ENCODE assay signal across 8 mouse cellular contexts in genomic region chr6:72955517-72956198, GRCm38 (mm10). TPM values are rescaled to one million over a fixed set of nuclear protein-coding genes. Genes with fewer than 3 reads are reported as not detected.
DNase-seq lines count a peak whose midpoint lies in the region; ATAC-seq and TF ChIP-seq lines count a peak whose summit lies in the region.

No protein-coding gene starts in this region.

- no peak for TF ChIP-seq POLR2A in kidney, adult 2 months (IDR thresholded peaks at IDR 0.05; ENCODE audit: low read depth, low read length)

- no peak for DNase-seq in kidney, adult 2 months
- DNase-seq in T-cell, adult 2 months (ENCODE audit: low spot score), result peak; percentile 44
- DNase-seq in liver, embryonic 14.5 days (ENCODE audit: low read depth in 3 of 3, low spot score in 3 of 3), result no peak
- DNase-seq in right cerebral cortex, adult 18-20 months, result no peak

- peaks cover 16% of the 10 kb centered on the region; the same call in 1 of the 2 replicates for H3K4me1 ChIP-seq in kidney, embryonic 14.5 days (ENCODE audit: control insufficient read depth, insufficient read depth, low read length)
- H3K4me1 ChIP-seq in kidney, adult 2 months (ENCODE audit: control insufficient read depth, insufficient read depth, low read length), result no peaks in the 10 kb centered on the region
- H3K4me1 ChIP-seq in forebrain, embryonic 16.5 days (replicated peaks; ENCODE audit: control insufficient read depth, insufficient read depth, low read length), result peaks cover 21% of the 10 kb centered on the region
- H3K4me1 ChIP-seq in liver, embryonic 14.5 days (replicated peaks; ENCODE audit: control insufficient read depth in 2 of 2, insufficient read depth in 2 of 2, low read length in 1 of 2), result peaks cover 0 to 19% of the 10 kb centered on the region in 2 experiments; a peak in 3 of 4 replicates
- H3K4me1 ChIP-seq in stomach, embryonic 15.5 days, result peaks cover 13% of the 10 kb centered on the region

- no peak for TF ChIP-seq EP300 in liver, embryonic 14.5 days (IDR thresholded peaks at IDR 0.05; ENCODE audit: low read depth)

- no peaks in the 10 kb centered on the region for H3K27me3 ChIP-seq in kidney, embryonic 14.5 days (ENCODE audit: control insufficient read depth, insufficient read depth, low read length)
- no peaks in the 10 kb centered on the region for H3K27me3 ChIP-seq in kidney, adult 2 months (replicated peaks; ENCODE audit: control insufficient read depth, insufficient read depth, low read length)
- no peaks in the 10 kb centered on the region for H3K27me3 ChIP-seq in forebrain, embryonic 16.5 days (replicated peaks; ENCODE audit: control insufficient read depth, insufficient read depth, low read length)
- peaks cover 4% of the 10 kb centered on the region for H3K27me3 ChIP-seq in liver, embryonic 14.5 days (ENCODE audit: control insufficient read depth, insufficient read depth, low read length)
- H3K27me3 ChIP-seq in stomach, embryonic 15.5 days (replicated peaks), result no peaks in the 10 kb centered on the region

- no peaks in the 10 kb centered on the region for H3K36me3 ChIP-seq in kidney, embryonic 14.5 days (ENCODE audit: control insufficient read depth, insufficient read depth, low read length)
- no peaks in the 10 kb centered on the region for H3K36me3 ChIP-seq in kidney, adult 2 months (ENCODE audit: control insufficient read depth, insufficient read depth, low read length)
- no peaks in the 10 kb centered on the region for H3K36me3 ChIP-seq in forebrain, embryonic 16.5 days (ENCODE audit: control insufficient read depth, insufficient read depth)
- no peaks in the 10 kb centered on the region for H3K36me3 ChIP-seq in liver, embryonic 14.5 days (replicated peaks; ENCODE audit: control insufficient read depth, insufficient read depth, low read depth)
- 0 out of 2 replicates have a peak, but pooled peaks cover 2% of the 10 kb centered on the region for H3K36me3 ChIP-seq in stomach, embryonic 15.5 days

- H3K9me3 ChIP-seq in kidney, embryonic 14.5 days (ENCODE audit: control insufficient read depth, low read length), result no peaks in the 10 kb centered on the region
- H3K9me3 ChIP-seq in forebrain, embryonic 16.5 days (ENCODE audit: control insufficient read depth, low read length), result no peaks in the 10 kb centered on the region
- no peaks in the 10 kb centered on the region for H3K9me3 ChIP-seq in liver, embryonic 14.5 days (ENCODE audit: control insufficient read depth, low read length)
- H3K9me3 ChIP-seq in stomach, embryonic 15.5 days, result no peaks in the 10 kb centered on the region

- peak overlapping the region; percentile 81; the same call in 1 of the 2 replicates for H3K4me3 ChIP-seq in kidney, embryonic 14.5 days (ENCODE audit: low read length)
- no peak overlapping the region for H3K4me3 ChIP-seq in kidney, adult 2 months (ENCODE audit: insufficient read depth, low read depth, low read length)
- H3K4me3 ChIP-seq in forebrain, embryonic 16.5 days (replicated peaks; ENCODE audit: low read length), result peak overlapping the region; percentile 99
- H3K4me3 ChIP-seq in liver, embryonic 14.5 days (ENCODE audit: insufficient read depth in 1 of 2, low read depth in 2 of 2, low read length in 2 of 2), result no peak overlapping the region
- H3K4me3 ChIP-seq in stomach, embryonic 15.5 days (replicated peaks), result no peak overlapping the region

- H3K9ac ChIP-seq in kidney, embryonic 14.5 days (ENCODE audit: low read depth, low read length), result no peak overlapping the region
- peak overlapping the region; percentile 100 for H3K9ac ChIP-seq in forebrain, embryonic 16.5 days (replicated peaks; ENCODE audit: low read depth, low read length)
- H3K9ac ChIP-seq in liver, embryonic 14.5 days (replicated peaks), result no peak overlapping the region
- H3K9ac ChIP-seq in stomach, embryonic 15.5 days, result no peak overlapping the region

- H3K27ac ChIP-seq in kidney, embryonic 14.5 days (ENCODE audit: low read depth, low read length), result peak overlapping the region; percentile 14; the same call in 1 of the 2 replicates
- H3K27ac ChIP-seq in kidney, adult 2 months (ENCODE audit: insufficient read depth, low read depth, low read length), result no peak overlapping the region
- H3K27ac ChIP-seq in forebrain, embryonic 16.5 days (ENCODE audit: low read length), result peak overlapping the region; percentile 98
- H3K27ac ChIP-seq in liver, embryonic 14.5 days, result no peak overlapping the region
- peak overlapping the region; percentile 54 for H3K27ac ChIP-seq in stomach, embryonic 15.5 days

- no peak for ATAC-seq in kidney, embryonic 14.5 days (ENCODE audit: low FRiP score, low TSS enrichment)
- ATAC-seq in forebrain, embryonic 16.5 days, result no peak
- no peak for ATAC-seq in liver, embryonic 14.5 days (ENCODE audit: insufficient read depth)
- no peak for ATAC-seq in stomach, embryonic 15.5 days (ENCODE audit: insufficient read depth, low FRiP score, low read depth)
- no peak for ATAC-seq in granulocyte monocyte progenitor cell, adult 5-6 weeks (replicated peaks; ENCODE audit: poor library complexity, severe bottlenecking)

- peak overlapping the region; percentile 80; the same call in 1 of the 2 replicates for H3K4me2 ChIP-seq in kidney, embryonic 14.5 days (replicated peaks; ENCODE audit: low read depth, low read length)
- H3K4me2 ChIP-seq in forebrain, embryonic 16.5 days (ENCODE audit: low read length), result peak overlapping the region; percentile 85
- H3K4me2 ChIP-seq in liver, embryonic 14.5 days (ENCODE audit: low read depth), result 0 out of 2 replicates have a peak overlapping the region, but pooled peaks have one; percentile 3
- peak overlapping the region; percentile 80 for H3K4me2 ChIP-seq in stomach, embryonic 15.5 days

- TF ChIP-seq CTCF in kidney, adult 2 months (conservative IDR thresholded peaks at IDR 0.05; ENCODE audit: insufficient read depth, insufficient read length, low read depth, low read length), result no peak
- TF ChIP-seq CTCF in liver, embryonic 14.5 days (IDR thresholded peaks at IDR 0.05; ENCODE audit: low read depth), result no peak

- 58% methylated on average over 8 of the region's 8 CpGs for WGBS in kidney, embryonic 14.5 days
- 65% methylated on average over 8 of the region's 8 CpGs for WGBS in kidney, adult 2 months
- WGBS in forebrain, embryonic 16.5 days, result 38% methylated on average over 8 of the region's 8 CpGs
- 37% methylated on average over 8 of the region's 8 CpGs for WGBS in liver, embryonic 14.5 days (ENCODE audit: insufficient replicate concordance)
- WGBS in stomach, embryonic 15.5 days, result 49% methylated on average over 8 of the region's 8 CpGs

RNA-seq across cellular contexts. Expression of gene Tmsb10, which starts 2.9 kb away (rescaled TPM):
- polyA plus RNA-seq in kidney, embryonic 14.5 days (2014; fragmentation: Nextera tagmentation; extraction: Ambion mirVana), result 2,275 and 2,927 TPM in 2 replicates
- polyA plus RNA-seq in kidney, adult 2 months (2012; rRNA removed), result 28.0 and 54.7 TPM in 2 replicates
- polyA plus RNA-seq in forebrain, embryonic 16.5 days (2015; fragmentation: Nextera tagmentation; extraction: Ambion mirVana), result 3,396 and 3,669 TPM in 2 replicates
- 27.9 and 131 TPM in 2 replicates for polyA plus RNA-seq in liver, embryonic 14.5 days (2012; rRNA removed)
- 185 and 210 TPM in 2 replicates for polyA plus RNA-seq in liver, embryonic 14.5 days (2014; fragmentation: Nextera tagmentation; extraction: Ambion mirVana)
- polyA plus RNA-seq in stomach, embryonic 15.5 days (2015; fragmentation: Nextera tagmentation; extraction: Ambion mirVana), result 1,706 and 1,913 TPM in 2 replicates
- 601 and 668 TPM in 2 replicates for total RNA-seq in granulocyte monocyte progenitor cell, adult 5-6 weeks (2014; fragmentation: Nextera tagmentation)
- 357 and 410 TPM in 2 replicates for total RNA-seq in granulocyte monocyte progenitor cell, adult 5-6 weeks (2017)

RNA-seq across cellular contexts. Expression of gene Kcmf1, which starts 55.9 kb away (rescaled TPM):
- 35.9 and 47.9 TPM in 2 replicates for polyA plus RNA-seq in kidney, embryonic 14.5 days (2014; fragmentation: Nextera tagmentation; extraction: Ambion mirVana)
- 107 and 160 TPM in 2 replicates for polyA plus RNA-seq in kidney, adult 2 months (2012; rRNA removed)
- polyA plus RNA-seq in forebrain, embryonic 16.5 days (2015; fragmentation: Nextera tagmentation; extraction: Ambion mirVana), result 31.1 and 31.7 TPM in 2 replicates
- polyA plus RNA-seq in liver, embryonic 14.5 days (2012; rRNA removed), result 23.1 and 27.7 TPM in 2 replicates
- 29.5 and 34.4 TPM in 2 replicates for polyA plus RNA-seq in liver, embryonic 14.5 days (2014; fragmentation: Nextera tagmentation; extraction: Ambion mirVana)
- polyA plus RNA-seq in stomach, embryonic 15.5 days (2015; fragmentation: Nextera tagmentation; extraction: Ambion mirVana), result 46.2 and 50.7 TPM in 2 replicates
- 46.3 TPM in 2 replicates for total RNA-seq in granulocyte monocyte progenitor cell, adult 5-6 weeks (2014; fragmentation: Nextera tagmentation)
- 101 and 122 TPM in 2 replicates for total RNA-seq in granulocyte monocyte progenitor cell, adult 5-6 weeks (2017)

Comparison
In these comparisons a context has a peak if more than half of its experiments do, and no peak if none do; other contexts are left out.
1. H3K27ac ChIP-seq: peak in kidney, embryonic 14.5 days (single experiment), forebrain, embryonic 16.5 days (single experiment) and stomach, embryonic 15.5 days (single experiment); none in kidney, adult 2 months (single experiment) and liver, embryonic 14.5 days (single experiment).
2. H3K4me3 ChIP-seq: peak in kidney, embryonic 14.5 days (single experiment) and forebrain, embryonic 16.5 days (single experiment); none in kidney, adult 2 months (single experiment), liver, embryonic 14.5 days (0 of 2) and stomach, embryonic 15.5 days (single experiment).
3. H3K4me2 ChIP-seq: peak in every context shown above with its lines; median percentile 85 in forebrain, embryonic 16.5 days; 80 in kidney, embryonic 14.5 days; 80 in stomach, embryonic 15.5 days; 3 in liver, embryonic 14.5 days.